Comparison of ENCODE assay signal across 24 mouse cellular contexts in the genomic region with DNA sequence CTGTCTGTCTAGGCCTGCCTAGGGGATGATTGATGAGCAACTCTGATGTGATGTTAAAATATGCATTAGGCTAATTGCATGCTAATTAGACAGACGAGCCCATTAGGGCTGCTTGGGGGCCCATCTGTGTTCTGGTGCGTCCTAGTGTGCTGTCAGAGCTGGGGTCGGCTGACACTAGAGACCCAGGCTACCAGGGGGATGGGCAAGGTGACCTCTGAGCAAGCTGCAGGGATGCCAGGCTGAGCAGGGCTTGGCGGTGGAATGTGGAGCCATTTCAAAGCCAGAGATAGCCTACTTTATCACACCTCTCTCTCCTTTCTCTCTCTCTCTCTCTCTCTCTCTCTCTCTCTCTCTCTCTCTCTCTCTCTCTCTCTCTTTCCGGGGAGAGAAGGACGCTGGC. TPM values are rescaled to one million over a fixed set of nuclear protein-coding genes. Genes with fewer than 3 reads are reported as not detected.
DNase-seq lines count a peak whose midpoint lies in the region; ATAC-seq and TF ChIP-seq lines count a peak whose summit lies in the region.
"Had no signal": no experiment of that assay in that cellular context is flagged by ENCODE, and none has a peak within 500 bp of the region (broad histone marks: within the 10 kb centered on the region; RNA-seq: fewer than 3 reads in every experiment).

No protein-coding gene starts in this region.

- ATAC-seq in forebrain, embryonic 13.5 days: no peak; the same call in 1 of the 2 replicates
- ATAC-seq in forebrain, embryonic 16.5 days: no peak
- ATAC-seq in heart, embryonic 15.5 days (replicated peaks; ENCODE audit: insufficient number of reproducible peaks, insufficient read depth, low FRiP score, low read depth): peak; percentile 76; the same call in 1 of the 2 replicates
- peak; percentile 62; the same call in 1 of the 2 replicates for ATAC-seq in hindbrain, embryonic 13.5 days (ENCODE audit: low FRiP score)
- no peak for ATAC-seq in hindbrain, postnatal 0 days
- no peak for ATAC-seq in hindbrain, embryonic 15.5 days (ENCODE audit: low FRiP score, low read depth)
- ATAC-seq: forebrain, postnatal 0 days; intestine, embryonic 15.5 days; lung, postnatal 0 days had no signal

- H3K4me2 ChIP-seq in forebrain, embryonic 13.5 days: no peak overlapping the region; the same call in 1 of the 2 replicates
- H3K4me2 ChIP-seq in forebrain, embryonic 16.5 days (ENCODE audit: low read length): no peak overlapping the region
- H3K4me2 ChIP-seq in heart, embryonic 15.5 days: 0 out of 2 replicates have a peak overlapping the region, but pooled peaks have one; percentile 6
- no peak overlapping the region for H3K4me2 ChIP-seq in hindbrain, embryonic 13.5 days
- no peak overlapping the region for H3K4me2 ChIP-seq in hindbrain, postnatal 0 days (ENCODE audit: low read depth, low read length)
- H3K4me2 ChIP-seq in hindbrain, embryonic 15.5 days: no peak overlapping the region
- H3K4me2 ChIP-seq: intestine, embryonic 15.5 days; liver, embryonic 15.5 days had no signal

- no peak overlapping the region for H3K4me3 ChIP-seq in forebrain, embryonic 13.5 days
- H3K4me3 ChIP-seq in forebrain, embryonic 16.5 days (replicated peaks; ENCODE audit: low read length): no peak overlapping the region
- no peak overlapping the region for H3K4me3 ChIP-seq in heart, embryonic 15.5 days
- H3K4me3 ChIP-seq in hindbrain, embryonic 13.5 days: no peak overlapping the region
- H3K4me3 ChIP-seq in hindbrain, postnatal 0 days (ENCODE audit: low read length): no peak overlapping the region
- no peak overlapping the region for H3K4me3 ChIP-seq in hindbrain, embryonic 15.5 days
- H3K4me3 ChIP-seq in lung, adult 2 months (replicated peaks; ENCODE audit: extremely low read depth, low read depth, low read length): no peak overlapping the region
- H3K4me3 ChIP-seq: intestine, embryonic 15.5 days; limb, embryonic 10.5 days; liver, embryonic 15.5 days had no signal

- H3K27me3 ChIP-seq in forebrain, embryonic 13.5 days: 0 out of 2 replicates have a peak, but pooled peaks cover 4% of the 10 kb centered on the region
- H3K27me3 ChIP-seq in forebrain, embryonic 16.5 days (replicated peaks; ENCODE audit: control insufficient read depth, insufficient read depth, low read length): 0 out of 2 replicates have a peak, but pooled peaks cover 2% of the 10 kb centered on the region
- no peaks in the 10 kb centered on the region for H3K27me3 ChIP-seq in heart, embryonic 15.5 days
- H3K27me3 ChIP-seq in hindbrain, embryonic 13.5 days: 0 out of 2 replicates have a peak, but pooled peaks cover 4% of the 10 kb centered on the region
- H3K27me3 ChIP-seq in hindbrain, postnatal 0 days (ENCODE audit: insufficient read depth, low read length): no peaks in the 10 kb centered on the region
- H3K27me3 ChIP-seq in hindbrain, embryonic 15.5 days: no peaks in the 10 kb centered on the region
- H3K27me3 ChIP-seq: intestine, embryonic 15.5 days had no signal

- TF ChIP-seq POLR2A in lung, adult 2 months (IDR thresholded peaks at IDR 0.05; ENCODE audit: borderline replicate concordance, extremely low read depth, low read depth, low read length): no peak

- H3K4me1 ChIP-seq in forebrain, embryonic 13.5 days: peaks cover 43% of the 10 kb centered on the region
- H3K4me1 ChIP-seq in forebrain, embryonic 16.5 days (replicated peaks; ENCODE audit: control insufficient read depth, insufficient read depth, low read length): peaks cover 24% of the 10 kb centered on the region
- H3K4me1 ChIP-seq in heart, embryonic 15.5 days (replicated peaks): peaks cover 26% of the 10 kb centered on the region
- H3K4me1 ChIP-seq in hindbrain, embryonic 13.5 days (replicated peaks): peaks cover 42% of the 10 kb centered on the region
- peaks cover 5% of the 10 kb centered on the region for H3K4me1 ChIP-seq in hindbrain, postnatal 0 days (ENCODE audit: insufficient read depth, low read length)
- H3K4me1 ChIP-seq in hindbrain, embryonic 15.5 days (replicated peaks): peaks cover 29% of the 10 kb centered on the region
- H3K4me1 ChIP-seq in lung, adult 2 months (ENCODE audit: control insufficient read depth, insufficient read depth, low read length): no peaks in the 10 kb centered on the region
- H3K4me1 ChIP-seq: liver, embryonic 15.5 days had no signal

- 27% methylated on average over 5 of the region's 6 CpGs for WGBS in forebrain, embryonic 13.5 days
- WGBS in forebrain, embryonic 16.5 days: 43% methylated on average over 6 of the region's 6 CpGs
- WGBS in heart, embryonic 15.5 days: 29% methylated on average over 6 of the region's 6 CpGs
- WGBS in hindbrain, embryonic 13.5 days: 21% methylated on average over 5 of the region's 6 CpGs
- 41% methylated on average over 6 of the region's 6 CpGs for WGBS in hindbrain, postnatal 0 days
- 26% methylated on average over 5 of the region's 6 CpGs for WGBS in hindbrain, embryonic 15.5 days
- WGBS in lung, adult 2 months: 80% methylated on average over 6 of the region's 6 CpGs

- H3K9me3 ChIP-seq in forebrain, embryonic 13.5 days (replicated peaks): peaks cover 3% of the 10 kb centered on the region
- no peaks in the 10 kb centered on the region for H3K9me3 ChIP-seq in forebrain, embryonic 16.5 days (ENCODE audit: control insufficient read depth, low read length)
- H3K9me3 ChIP-seq in heart, embryonic 15.5 days (replicated peaks): no peaks in the 10 kb centered on the region
- no peaks in the 10 kb centered on the region; the same call in 1 of the 2 replicates for H3K9me3 ChIP-seq in hindbrain, embryonic 13.5 days
- no peaks in the 10 kb centered on the region for H3K9me3 ChIP-seq in hindbrain, postnatal 0 days (ENCODE audit: low read length)
- no peaks in the 10 kb centered on the region for H3K9me3 ChIP-seq in hindbrain, embryonic 15.5 days
- H3K9me3 ChIP-seq: intestine, embryonic 15.5 days; limb, embryonic 10.5 days; liver, embryonic 15.5 days had no signal

- DNase-seq in heart, adult 9 months (ENCODE audit: low spot score in 2 of 2): no peak
- DNase-seq in hindbrain, postnatal 0 days (ENCODE audit: low spot score): no peak
- no peak for DNase-seq in lung, adult 2 months
- DNase-seq: adrenal gland, postnatal 14 days; cerebellum, adult 8-10 months; cerebellum, postnatal 36 days; embryo, embryonic 11 days; forebrain, postnatal 0 days; gastrocnemius, postnatal 14 days; kidney, adult 8-10 months; kidney, postnatal 10 days; liver; right cerebral cortex, postnatal 4 days; thymus, postnatal 14 days had no signal

- no peak for TF ChIP-seq CTCF in hindbrain, postnatal 0 days (IDR thresholded peaks at IDR 0.05; ENCODE audit: low read depth)
- TF ChIP-seq CTCF in lung, adult 2 months (IDR thresholded peaks at IDR 0.05; ENCODE audit: insufficient read depth, low read length): no peak

- no peaks in the 10 kb centered on the region for H3K36me3 ChIP-seq in forebrain, embryonic 13.5 days (ENCODE audit: poor library complexity, severe bottlenecking)
- no peaks in the 10 kb centered on the region for H3K36me3 ChIP-seq in forebrain, embryonic 16.5 days (ENCODE audit: control insufficient read depth, insufficient read depth)
- H3K36me3 ChIP-seq in heart, embryonic 15.5 days: no peaks in the 10 kb centered on the region
- no peaks in the 10 kb centered on the region for H3K36me3 ChIP-seq in hindbrain, embryonic 13.5 days
- no peaks in the 10 kb centered on the region for H3K36me3 ChIP-seq in hindbrain, postnatal 0 days (ENCODE audit: insufficient read depth, low read length)
- no peaks in the 10 kb centered on the region for H3K36me3 ChIP-seq in hindbrain, embryonic 15.5 days
- H3K36me3 ChIP-seq: intestine, embryonic 15.5 days; limb, embryonic 10.5 days; liver, embryonic 15.5 days had no signal

- no peak overlapping the region; the same call in 1 of the 2 replicates for H3K9ac ChIP-seq in forebrain, embryonic 13.5 days
- H3K9ac ChIP-seq in forebrain, embryonic 16.5 days (replicated peaks; ENCODE audit: low read depth, low read length): no peak overlapping the region
- no peak overlapping the region for H3K9ac ChIP-seq in heart, embryonic 15.5 days
- no peak overlapping the region for H3K9ac ChIP-seq in hindbrain, embryonic 13.5 days
- H3K9ac ChIP-seq in hindbrain, postnatal 0 days (replicated peaks; ENCODE audit: low read length): no peak overlapping the region
- no peak overlapping the region for H3K9ac ChIP-seq in hindbrain, embryonic 15.5 days
- H3K9ac ChIP-seq: forebrain, postnatal 0 days; intestine, embryonic 15.5 days; liver, embryonic 15.5 days had no signal

- H3K27ac ChIP-seq in forebrain, embryonic 13.5 days: peak overlapping the region; percentile 51
- no peak overlapping the region for H3K27ac ChIP-seq in forebrain, embryonic 16.5 days (ENCODE audit: low read length)
- H3K27ac ChIP-seq in heart, embryonic 15.5 days: peak overlapping the region; percentile 45
- peak overlapping the region; percentile 78 for H3K27ac ChIP-seq in hindbrain, embryonic 13.5 days
- no peak overlapping the region for H3K27ac ChIP-seq in hindbrain, postnatal 0 days
- H3K27ac ChIP-seq in hindbrain, embryonic 15.5 days (replicated peaks): peak overlapping the region; percentile 65
- H3K27ac ChIP-seq: intestine, embryonic 15.5 days; limb, embryonic 10.5 days; liver, embryonic 15.5 days; macrophage had no signal

RNA-seq across cellular contexts. Expression of gene Mdga1, which starts 49.8 kb away (rescaled TPM):
- polyA plus RNA-seq in forebrain, embryonic 13.5 days (2015; fragmentation: Nextera tagmentation; extraction: Ambion mirVana): 7.4 and 8.0 TPM in 2 replicates
- 10.7 TPM in 2 replicates for polyA plus RNA-seq in forebrain, embryonic 16.5 days (2015; fragmentation: Nextera tagmentation; extraction: Ambion mirVana)
- 4.2 and 7.4 TPM in 2 replicates for polyA plus RNA-seq in heart, embryonic 15.5 days (2015; fragmentation: Nextera tagmentation; extraction: Ambion mirVana)
- polyA plus RNA-seq in hindbrain, embryonic 13.5 days (2015; fragmentation: Nextera tagmentation; extraction: Ambion mirVana): 13.4 and 13.6 TPM in 2 replicates
- 73.3 and 104 TPM in 2 replicates for total RNA-seq in hindbrain, postnatal 0 days (2014; rRNA removed)
- 14.0 and 16.7 TPM in 2 replicates for polyA plus RNA-seq in hindbrain, postnatal 0 days (2015; fragmentation: Nextera tagmentation; extraction: Ambion mirVana)
- polyA plus RNA-seq in hindbrain, embryonic 15.5 days (2015; fragmentation: Nextera tagmentation; extraction: Ambion mirVana): 16.6 and 18.9 TPM in 2 replicates
- 3.9 and 4.4 TPM in 2 replicates for polyA plus RNA-seq in lung, adult 2 months (2012; rRNA removed)

Comparison
In these comparisons a context has a peak if more than half of its experiments do, and no peak if none do; other contexts are left out.
1. ATAC-seq: peak in heart, embryonic 15.5 days (single experiment) and hindbrain, embryonic 13.5 days (single experiment); none in forebrain, embryonic 13.5 days (single experiment), forebrain, embryonic 16.5 days (single experiment), hindbrain, postnatal 0 days (single experiment) and hindbrain, embryonic 15.5 days (single experiment).
2. H3K27ac ChIP-seq: peak in forebrain, embryonic 13.5 days (single experiment), heart, embryonic 15.5 days (single experiment), hindbrain, embryonic 13.5 days (single experiment) and hindbrain, embryonic 15.5 days (single experiment); none in forebrain, embryonic 16.5 days (single experiment) and hindbrain, postnatal 0 days (single experiment).